Mouse (Mus musculus) adrenal gland, postnatal 25 days (tissue): ENCODE measurements at regions not wholly inside any gene's neighbourhood (a gene's known extent, or its start where the extent isn't known, plus 50 kb on each side); places are given as distances from the start of the nearest gene placed in this dataset.
"Not testable (repeated sequence)": the region's sequence is repeated elsewhere in the genome, so short reads cannot be mapped to it uniquely, and the experiment has no call there.

Source experiments
- DNase-seq: peaks from one replicate; pipeline ENCODE4 v3.0.0; 2021; ENCODE audit warnings: mixed read lengths

DNA sequence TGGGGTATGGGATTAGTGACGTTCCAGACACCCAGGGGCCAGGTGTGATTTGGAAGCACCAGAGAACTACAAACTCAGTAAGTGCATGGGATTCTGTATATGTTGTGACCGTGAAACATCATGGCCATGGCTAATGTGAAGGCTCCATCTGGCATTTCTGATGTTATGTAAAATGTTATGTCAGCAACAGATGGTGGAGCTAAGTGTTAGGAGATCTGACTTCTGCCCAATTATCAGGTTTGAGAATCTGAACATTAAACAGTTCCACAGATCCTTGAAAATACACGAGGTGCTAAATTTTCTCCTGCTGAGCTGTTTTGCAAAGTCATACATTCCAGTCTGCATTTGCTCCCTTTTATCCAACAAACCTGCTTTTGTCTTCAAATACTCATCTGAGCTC, 223.6 kb upstream of the Egfl6 start:
- DNase-seq = no peak

GRCm38 (mm10) chrX:166808207-166808606, 222.7 kb upstream of the Egfl6 start:
- DNase-seq = no peak

DNA sequence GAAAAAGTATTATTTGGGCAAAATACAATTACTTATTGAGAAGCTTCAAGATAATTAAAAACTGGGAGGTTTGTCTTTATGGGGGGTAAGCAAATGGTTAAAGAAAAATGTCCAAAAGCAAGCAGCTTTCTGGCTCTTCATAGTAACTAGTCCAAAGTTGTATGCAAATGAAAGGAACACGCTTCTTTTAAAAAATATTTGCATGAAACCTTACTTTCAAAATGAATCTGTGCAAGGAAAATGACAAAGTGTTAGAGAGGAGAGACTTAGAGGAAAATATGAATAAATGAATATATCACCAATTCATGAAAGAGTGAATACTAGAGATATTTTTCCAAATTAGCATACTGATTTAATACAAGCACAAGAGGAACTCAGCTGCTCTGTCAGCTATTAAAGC, 220.4 kb upstream of the Egfl6 start:
- no peak for DNase-seq

DNA sequence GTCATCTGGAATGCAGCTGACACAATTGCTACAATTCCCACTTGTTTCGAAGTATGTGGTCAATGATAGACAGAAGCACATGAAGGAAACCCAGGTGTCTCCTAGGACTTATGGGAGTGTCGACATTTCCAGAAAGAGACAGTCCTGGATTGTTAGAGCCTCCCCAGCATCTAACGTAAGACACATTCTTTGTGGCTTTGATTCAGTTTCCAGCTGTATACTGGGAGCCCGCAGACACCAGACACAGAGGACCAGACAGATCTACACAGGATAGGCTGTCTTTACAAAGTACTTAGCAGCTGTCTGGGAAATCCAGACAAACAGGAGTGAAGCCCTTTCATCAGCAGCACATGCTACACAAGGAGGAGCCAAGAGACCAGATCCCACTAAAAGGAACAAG, 220.0 kb upstream of the Egfl6 start:
- no peak for DNase-seq

- DNase-seq = no peak
Observed at GRCm38 (mm10) chrX:166803246-166803645, 217.7 kb upstream of the Egfl6 start.

DNA sequence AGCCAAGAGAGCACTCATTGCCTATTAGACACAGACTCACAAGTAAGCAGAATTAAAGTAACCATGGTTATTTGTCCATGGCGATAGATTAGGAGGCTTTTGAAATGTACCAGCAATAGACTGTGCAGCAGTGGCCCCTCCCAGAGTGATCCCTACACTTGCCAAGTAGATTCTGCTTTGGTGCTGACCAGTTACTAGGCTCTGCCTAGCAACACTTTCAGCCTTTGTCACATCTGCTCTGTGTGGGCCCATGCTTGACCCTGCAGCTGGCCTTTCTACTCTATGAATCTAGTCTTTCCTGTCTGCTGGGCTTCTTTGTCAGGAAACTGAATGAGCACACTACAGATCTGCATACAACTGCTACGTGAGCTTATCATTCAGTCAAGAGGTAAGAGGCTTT, 215.5 kb upstream of the Egfl6 start:
- DNase-seq = no peak

- DNase-seq = no peak
Observed at GRCm38 (mm10) chrX:166795651-166796050, 210.1 kb upstream of the Egfl6 start.

- no peak for DNase-seq
Observed at GRCm38 (mm10) chrX:166789031-166789430, 203.5 kb upstream of the Egfl6 start.

DNA sequence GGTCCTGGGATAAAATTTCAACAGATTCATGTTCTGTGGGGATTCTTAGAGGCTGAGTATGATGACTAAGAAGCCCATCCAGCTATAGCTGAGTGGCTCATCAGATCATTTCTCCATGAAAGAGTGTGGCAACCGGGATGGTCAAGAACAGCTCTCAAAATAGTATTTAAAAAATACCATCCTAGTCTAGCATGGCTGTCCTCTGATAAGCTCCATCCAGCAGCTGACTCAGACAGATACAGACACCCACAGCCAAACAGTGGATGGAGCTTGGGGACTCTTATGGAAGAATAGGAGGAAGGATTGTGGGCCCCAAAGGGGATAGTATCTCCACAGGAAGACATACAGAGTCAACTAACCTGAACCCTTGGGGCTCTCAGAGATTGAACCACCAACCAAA, 201.6 kb upstream of the Egfl6 start:
- not testable (repeated sequence) for DNase-seq

DNA sequence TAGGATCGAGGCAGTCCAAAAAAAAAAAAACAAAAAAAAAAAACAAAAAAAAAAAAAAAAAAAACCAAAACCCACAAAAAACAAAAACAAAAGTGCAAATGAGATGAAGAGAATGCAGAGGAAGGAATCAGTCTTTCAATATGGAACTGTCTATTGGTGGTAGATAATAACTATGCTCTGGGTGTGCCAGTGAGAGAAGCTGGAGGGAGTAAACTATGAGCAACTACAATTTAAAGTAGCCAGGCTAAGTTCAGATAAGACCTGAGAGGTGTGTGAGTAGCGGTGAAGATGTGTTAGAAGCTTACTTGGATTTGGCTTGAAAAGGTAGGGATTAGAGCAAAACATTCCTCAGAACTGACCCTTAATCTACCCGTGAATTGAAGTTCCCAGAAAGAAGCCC, 200.1 kb upstream of the Egfl6 start:
- DNase-seq = no peak

DNA sequence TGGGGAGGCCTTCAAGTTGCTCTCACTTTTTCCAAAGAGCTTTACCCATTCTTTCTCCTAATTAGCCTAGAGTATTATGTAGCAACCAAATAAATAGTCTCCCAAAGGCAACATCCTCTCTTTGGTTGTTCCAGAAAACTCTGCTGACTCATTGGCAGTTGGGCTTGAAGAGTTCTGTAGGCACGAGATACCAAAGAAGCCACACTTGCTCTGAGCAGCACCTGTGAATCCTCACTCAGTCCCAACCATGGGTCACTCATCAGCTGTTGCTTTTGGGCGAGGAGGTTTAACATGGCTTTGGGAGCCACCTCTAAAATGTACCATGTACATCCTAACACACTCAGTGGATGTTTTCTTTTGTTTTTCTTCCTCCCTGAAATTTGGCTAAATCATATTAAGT, 197.9 kb upstream of the Egfl6 start:
- DNase-seq = no peak

GRCm38 (mm10) chrX:166779334-166780092, 194.0 kb upstream of the Egfl6 start:
- DNase-seq = no peak

GRCm38 (mm10) chrX:166773408-166773854, 187.9 kb upstream of the Egfl6 start:
- peak; percentile 1 for DNase-seq

GRCm38 (mm10) chrX:166766991-166767390, 181.5 kb upstream of the Egfl6 start:
- no peak for DNase-seq

DNA sequence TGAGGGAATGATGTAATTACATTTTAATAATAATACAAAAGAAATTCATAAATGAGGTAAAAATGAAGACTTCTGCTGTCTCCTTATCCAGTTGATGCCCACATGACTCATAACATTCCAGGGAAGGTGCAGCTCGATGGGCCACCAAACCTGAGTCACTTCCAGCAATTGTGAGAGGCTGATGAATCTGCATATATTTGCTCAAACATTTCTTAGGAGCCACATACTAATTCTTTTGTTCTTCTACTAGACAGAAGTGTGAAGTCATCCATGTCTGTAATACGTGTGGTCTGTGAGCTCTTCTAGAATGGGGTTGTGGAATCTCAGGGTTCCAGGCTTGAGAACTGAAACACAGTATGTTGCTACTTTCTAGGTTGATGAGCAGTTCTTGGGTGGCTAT, 180.1 kb upstream of the Egfl6 start:
- DNase-seq = no peak

DNA sequence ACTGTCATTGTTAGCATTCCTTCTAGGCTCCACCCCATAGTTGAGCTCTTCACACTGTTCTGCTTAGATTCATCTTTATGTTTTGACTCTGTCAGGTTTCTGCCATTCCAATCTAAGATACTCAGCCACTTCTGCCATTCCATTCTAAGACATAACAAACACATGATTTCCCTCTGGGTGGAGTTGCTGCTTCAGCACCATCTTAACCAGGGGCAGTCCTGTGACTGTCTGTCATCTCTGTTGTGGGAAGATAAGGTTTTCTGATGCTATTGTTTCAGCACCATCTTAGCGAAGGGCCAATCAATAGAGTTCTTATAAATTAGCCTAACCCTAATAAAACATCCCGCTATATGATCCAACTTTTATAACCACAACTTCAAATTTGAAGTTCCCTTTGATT, 176.6 kb upstream of the Egfl6 start:
- no peak for DNase-seq

- no peak for DNase-seq
Observed at GRCm38 (mm10) chrX:166757152-166757551, 171.6 kb upstream of the Egfl6 start.

GRCm38 (mm10) chrX:166754967-166755654, 169.6 kb upstream of the Egfl6 start:
- no peak for DNase-seq

DNA sequence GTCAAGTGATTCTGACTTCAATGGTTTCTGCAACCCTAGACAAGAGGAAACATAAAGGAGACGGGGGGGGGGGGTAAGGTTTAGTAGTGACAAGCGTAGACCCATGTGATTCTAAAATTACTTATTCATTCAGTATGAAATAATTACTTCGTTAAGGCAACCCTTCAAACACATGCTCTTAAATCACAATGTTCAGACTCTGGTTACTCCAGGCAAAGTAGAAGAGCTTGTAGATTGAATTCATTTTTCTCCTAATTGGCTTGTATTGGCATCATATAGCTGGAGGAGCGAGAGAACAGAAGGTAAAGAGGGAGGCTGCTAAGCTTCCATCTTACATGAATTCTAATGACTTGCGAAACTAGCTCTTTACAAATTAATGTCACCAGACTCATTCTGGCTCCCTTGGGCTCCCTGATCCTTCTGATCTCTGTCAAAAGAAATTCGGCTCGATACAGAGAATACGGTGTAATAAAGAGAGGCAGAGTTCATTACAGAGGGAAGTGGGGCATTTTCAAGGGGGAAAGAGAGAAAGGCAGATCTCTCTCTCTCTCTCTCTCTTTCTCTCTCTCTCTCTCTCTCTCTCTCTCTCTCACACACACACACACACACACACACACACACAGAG, 163.6 kb upstream of the Egfl6 start:
- no peak for DNase-seq

DNA sequence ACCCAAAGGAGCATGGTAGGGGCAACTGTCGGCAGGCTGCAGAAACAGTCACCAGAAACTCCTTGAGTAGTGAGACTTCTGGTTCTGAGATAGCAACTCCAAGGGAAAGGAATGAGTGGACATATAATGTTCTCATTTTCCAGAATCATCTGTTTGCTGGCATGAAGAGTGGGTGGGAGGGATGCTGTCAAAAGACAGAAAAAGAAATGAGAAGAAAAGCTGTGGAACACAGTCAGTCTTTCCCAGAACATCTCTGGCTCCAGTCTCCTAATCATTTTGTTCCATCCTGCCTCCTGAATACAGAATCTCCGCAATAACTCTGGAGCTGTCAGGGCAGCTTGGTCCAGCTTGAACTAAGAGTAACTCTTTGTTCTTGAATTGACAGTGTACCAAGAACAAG, 145.8 kb upstream of the Egfl6 start:
- DNase-seq = no peak

GRCm38 (mm10) chrX:166728622-166728928, 143.1 kb upstream of the Egfl6 start:
- no peak for DNase-seq

- no peak for DNase-seq
Observed at GRCm38 (mm10) chrX:166727823-166728621, 142.5 kb upstream of the Egfl6 start.
